13 mouse cellular contexts compared by ENCODE assay signal in the genomic region with DNA sequence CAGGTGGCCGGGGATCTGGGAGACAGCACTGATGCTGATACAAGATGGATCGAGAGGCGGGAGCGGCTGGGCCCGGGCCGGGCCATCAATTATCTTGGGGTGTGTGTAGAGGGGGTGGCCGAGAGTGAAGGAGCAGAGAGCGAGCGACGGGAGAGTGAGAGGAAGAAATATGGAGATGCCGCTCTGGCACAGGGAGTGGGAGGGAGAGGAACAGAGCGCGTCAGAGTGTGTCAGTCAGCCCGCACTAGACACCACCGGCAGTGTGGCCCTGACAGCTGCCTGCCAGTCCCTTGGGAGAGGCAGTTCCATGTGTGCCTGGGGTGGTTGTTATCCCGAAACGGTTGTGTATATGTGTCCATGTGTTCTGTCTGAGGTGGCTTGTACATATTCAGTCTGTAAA. TPM values are rescaled to one million over a fixed set of nuclear protein-coding genes. Genes with fewer than 3 reads are reported as not detected.
DNase-seq lines count a peak whose midpoint lies in the region; ATAC-seq and TF ChIP-seq lines count a peak whose summit lies in the region.
"Had no signal": no experiment of that assay in that cellular context is flagged by ENCODE, and none has a peak within 500 bp of the region (broad histone marks: within the 10 kb centered on the region; RNA-seq: fewer than 3 reads in every experiment).

No protein-coding gene starts in this region.

- DNase-seq in cerebellum, postnatal 10 days, result peak; percentile 54 to 57
- no peak for DNase-seq in cerebellum, adult 11 months
- no peak for DNase-seq in embryonic facial prominence, embryonic 14.5 days (ENCODE audit: low spot score)
- DNase-seq in midbrain, postnatal 0 days (ENCODE audit: low spot score), result peak; percentile 40
- DNase-seq in testis, postnatal 10 days (ENCODE audit: low spot score), result no peak
- no peak for DNase-seq in layer of hippocampus, adult 9-10 months (ENCODE audit: low spot score)
- DNase-seq in thymus, adult 2 months, result no peak
- DNase-seq: adrenal gland, adult 2 months; cerebellum, adult 8-10 months had no signal

- H3K4me1 ChIP-seq in embryonic facial prominence, embryonic 14.5 days (ENCODE audit: control insufficient read depth, insufficient read depth, low read length), result peaks cover 31% of the 10 kb centered on the region
- H3K4me1 ChIP-seq in hindbrain, embryonic 15.5 days (replicated peaks), result peaks cover 81% of the 10 kb centered on the region
- H3K4me1 ChIP-seq in midbrain, postnatal 0 days (ENCODE audit: insufficient read depth, low read length), result peaks cover 8% of the 10 kb centered on the region
- H3K4me1 ChIP-seq in thymus, adult 2 months (replicated peaks; ENCODE audit: control insufficient read depth, insufficient read depth, low read length), result peaks cover 21% of the 10 kb centered on the region

- no peak overlapping the region for H3K9ac ChIP-seq in embryonic facial prominence, embryonic 14.5 days (ENCODE audit: low read depth, low read length)
- H3K9ac ChIP-seq in hindbrain, embryonic 15.5 days, result peak overlapping the region; percentile 25
- H3K9ac ChIP-seq in midbrain, postnatal 0 days (replicated peaks; ENCODE audit: low read length, poor library complexity, severe bottlenecking), result peak overlapping the region; percentile 33; the same call in 1 of the 2 replicates
- H3K9ac ChIP-seq: intestine, embryonic 15.5 days; lung, embryonic 15.5 days had no signal

- no peak overlapping the region for H3K27ac ChIP-seq in embryonic facial prominence, embryonic 14.5 days (replicated peaks; ENCODE audit: low read depth, low read length)
- H3K27ac ChIP-seq in hindbrain, embryonic 15.5 days (replicated peaks), result peak overlapping the region; percentile 82
- H3K27ac ChIP-seq in midbrain, postnatal 0 days (ENCODE audit: low read depth, low read length), result peak overlapping the region; percentile 55
- H3K27ac ChIP-seq in thymus, adult 2 months (ENCODE audit: control insufficient read depth, insufficient read depth, low read length), result no peak overlapping the region
- H3K27ac ChIP-seq: intestine, embryonic 15.5 days; lung, embryonic 15.5 days had no signal

- WGBS in embryonic facial prominence, embryonic 14.5 days, result 4% methylated on average over 17 of the region's 17 CpGs
- 4% methylated on average over 17 of the region's 17 CpGs for WGBS in hindbrain, embryonic 15.5 days
- 13% methylated on average over 17 of the region's 17 CpGs for WGBS in midbrain, postnatal 0 days
- WGBS in thymus, adult 2 months, result 12% methylated on average over 17 of the region's 17 CpGs

- TF ChIP-seq POLR2A in thymus, adult 2 months (IDR thresholded peaks at IDR 0.05; ENCODE audit: control insufficient read depth, extremely low read depth, insufficient read depth, low read length, poor library complexity), result no peak

- peaks cover 93% of the 10 kb centered on the region for H3K27me3 ChIP-seq in embryonic facial prominence, embryonic 14.5 days (replicated peaks; ENCODE audit: control insufficient read depth, insufficient read depth, low read length)
- H3K27me3 ChIP-seq in hindbrain, embryonic 15.5 days, result peaks cover 9% of the 10 kb centered on the region; the same call in 1 of the 2 replicates
- peaks cover 15% of the 10 kb centered on the region; the same call in 1 of the 2 replicates for H3K27me3 ChIP-seq in midbrain, postnatal 0 days (ENCODE audit: insufficient read depth, low read length)
- H3K27me3 ChIP-seq in thymus, adult 2 months (ENCODE audit: control insufficient read depth, insufficient read depth, low read length), result peaks cover 45% of the 10 kb centered on the region

- H3K4me3 ChIP-seq in embryonic facial prominence, embryonic 14.5 days (ENCODE audit: low read depth, low read length), result no peak overlapping the region
- 0 out of 2 replicates have a peak overlapping the region, but pooled peaks have one; percentile 15 for H3K4me3 ChIP-seq in hindbrain, embryonic 15.5 days
- H3K4me3 ChIP-seq in midbrain, postnatal 0 days (ENCODE audit: low read depth, low read length), result peak overlapping the region; percentile 12; the same call in 1 of the 2 replicates
- H3K4me3 ChIP-seq in thymus, adult 2 months (ENCODE audit: control insufficient read depth, insufficient read depth, low read length), result no peak overlapping the region

- H3K9me3 ChIP-seq in embryonic facial prominence, embryonic 14.5 days (ENCODE audit: control insufficient read depth, low read length), result no peaks in the 10 kb centered on the region
- no peaks in the 10 kb centered on the region for H3K9me3 ChIP-seq in hindbrain, embryonic 15.5 days
- no peaks in the 10 kb centered on the region for H3K9me3 ChIP-seq in midbrain, postnatal 0 days (ENCODE audit: low read length)
- H3K9me3 ChIP-seq: intestine, embryonic 15.5 days; lung, embryonic 15.5 days had no signal

- H3K4me2 ChIP-seq in embryonic facial prominence, embryonic 14.5 days (ENCODE audit: low read depth, low read length), result no peak overlapping the region
- peak overlapping the region; percentile 95 for H3K4me2 ChIP-seq in hindbrain, embryonic 15.5 days
- H3K4me2 ChIP-seq in midbrain, postnatal 0 days (ENCODE audit: low read depth, low read length, poor library complexity, severe bottlenecking), result peak overlapping the region; percentile 30

- H3K36me3 ChIP-seq in embryonic facial prominence, embryonic 14.5 days (ENCODE audit: control insufficient read depth, insufficient read depth, low read length), result no peaks in the 10 kb centered on the region
- H3K36me3 ChIP-seq in hindbrain, embryonic 15.5 days, result no peaks in the 10 kb centered on the region
- no peaks in the 10 kb centered on the region for H3K36me3 ChIP-seq in midbrain, postnatal 0 days (ENCODE audit: insufficient read depth, low read length)
- H3K36me3 ChIP-seq in thymus, adult 2 months (ENCODE audit: control insufficient read depth, insufficient read depth, low read length), result no peaks in the 10 kb centered on the region
- H3K36me3 ChIP-seq: intestine, embryonic 15.5 days; lung, embryonic 15.5 days had no signal

- TF ChIP-seq CTCF in midbrain, postnatal 0 days (IDR thresholded peaks at IDR 0.05), result no peak
- no peak for TF ChIP-seq CTCF in thymus, adult 2 months (IDR thresholded peaks at IDR 0.05; ENCODE audit: borderline replicate concordance, control insufficient read depth, extremely low read depth, insufficient read depth, low read length, poor library complexity)

- 0 out of 2 replicates have a peak, but pooled peaks have one; percentile 16 for ATAC-seq in embryonic facial prominence, embryonic 14.5 days (ENCODE audit: low read depth)
- ATAC-seq in hindbrain, embryonic 15.5 days (ENCODE audit: low FRiP score, low read depth), result peak; percentile 23
- ATAC-seq in midbrain, postnatal 0 days (ENCODE audit: low FRiP score), result peak; percentile 4; the same call in 1 of the 2 replicates

RNA-seq across cellular contexts. Expression of a gene that starts 5.2 kb away (rescaled TPM):
- 80.0 and 89.4 TPM in 2 replicates for polyA plus RNA-seq in embryonic facial prominence, embryonic 14.5 days (2014; fragmentation: Nextera tagmentation; extraction: Ambion mirVana)
- 56.2 and 64.8 TPM in 2 replicates for polyA plus RNA-seq in hindbrain, embryonic 15.5 days (2015; fragmentation: Nextera tagmentation; extraction: Ambion mirVana)
- 39.8 and 48.0 TPM in 2 replicates for total RNA-seq in midbrain, postnatal 0 days (2014; rRNA removed)
- 32.8 and 34.2 TPM in 2 replicates for polyA plus RNA-seq in midbrain, postnatal 0 days (2015; fragmentation: Nextera tagmentation; extraction: Ambion mirVana)
- polyA plus RNA-seq in thymus, adult 2 months (2012; rRNA removed), result 171 and 198 TPM in 2 replicates

RNA-seq across cellular contexts. Expression of a gene that starts 6.9 kb away (rescaled TPM):
- 5.2 and 6.1 TPM in 2 replicates for polyA plus RNA-seq in embryonic facial prominence, embryonic 14.5 days (2014; fragmentation: Nextera tagmentation; extraction: Ambion mirVana)
- 161 and 194 TPM in 2 replicates for polyA plus RNA-seq in hindbrain, embryonic 15.5 days (2015; fragmentation: Nextera tagmentation; extraction: Ambion mirVana)
- 11.8 and 22.6 TPM in 2 replicates for total RNA-seq in midbrain, postnatal 0 days (2014; rRNA removed)
- 68.9 and 72.4 TPM in 2 replicates for polyA plus RNA-seq in midbrain, postnatal 0 days (2015; fragmentation: Nextera tagmentation; extraction: Ambion mirVana)
- 0.06 and 0.20 TPM in 2 replicates for polyA plus RNA-seq in thymus, adult 2 months (2012; rRNA removed)
- total RNA-seq: neutrophil, adult 5-6 weeks had no signal

RNA-seq across cellular contexts. Expression of a gene that starts 12.7 kb away (rescaled TPM):
- polyA plus RNA-seq in embryonic facial prominence, embryonic 14.5 days (2014; fragmentation: Nextera tagmentation; extraction: Ambion mirVana), result 57.7 and 91.9 TPM in 2 replicates
- polyA plus RNA-seq in hindbrain, embryonic 15.5 days (2015; fragmentation: Nextera tagmentation; extraction: Ambion mirVana), result 20.7 and 24.4 TPM in 2 replicates
- 16.2 and 16.6 TPM in 2 replicates for total RNA-seq in midbrain, postnatal 0 days (2014; rRNA removed)
- 18.7 and 19.9 TPM in 2 replicates for polyA plus RNA-seq in midbrain, postnatal 0 days (2015; fragmentation: Nextera tagmentation; extraction: Ambion mirVana)
- polyA plus RNA-seq in thymus, adult 2 months (2012; rRNA removed), result 6.2 and 13.5 TPM in 2 replicates
- total RNA-seq: neutrophil, adult 5-6 weeks had no signal

RNA-seq across cellular contexts. Expression of a gene that starts 26.0 kb away (rescaled TPM):
- polyA plus RNA-seq in embryonic facial prominence, embryonic 14.5 days (2014; fragmentation: Nextera tagmentation; extraction: Ambion mirVana), result 5.0 and 5.2 TPM in 2 replicates
- polyA plus RNA-seq in hindbrain, embryonic 15.5 days (2015; fragmentation: Nextera tagmentation; extraction: Ambion mirVana), result 2.5 and 2.9 TPM in 2 replicates
- total RNA-seq in midbrain, postnatal 0 days (2014; rRNA removed), result 1.2 and 2.3 TPM in 2 replicates
- polyA plus RNA-seq in midbrain, postnatal 0 days (2015; fragmentation: Nextera tagmentation; extraction: Ambion mirVana), result 0.51 and 1.0 TPM in 2 replicates
- polyA plus RNA-seq in thymus, adult 2 months (2012; rRNA removed), result 2.2 and 3.9 TPM in 2 replicates

Comparison
In these comparisons a context has a peak if more than half of its experiments do, and no peak if none do; other contexts are left out.
1. DNase-seq: peak in cerebellum, postnatal 10 days (2 of 2) and midbrain, postnatal 0 days (single experiment); none in cerebellum, adult 11 months (single experiment), embryonic facial prominence, embryonic 14.5 days (single experiment), testis, postnatal 10 days (single experiment), layer of hippocampus, adult 9-10 months (single experiment) and thymus, adult 2 months (single experiment).
2. H3K27ac ChIP-seq: peak in hindbrain, embryonic 15.5 days (single experiment) and midbrain, postnatal 0 days (single experiment); none in embryonic facial prominence, embryonic 14.5 days (single experiment) and thymus, adult 2 months (single experiment).
3. H3K4me3 ChIP-seq: peak in hindbrain, embryonic 15.5 days (single experiment) and midbrain, postnatal 0 days (single experiment); none in embryonic facial prominence, embryonic 14.5 days (single experiment) and thymus, adult 2 months (single experiment).
4. Peak in every context shown above with its lines, with median percentiles within 50 percentile points of each other: ATAC-seq.